Mouse (Mus musculus) CH12.LX (cell line): ENCODE data around the gene Cdyl.

Experiments used
- BHLHE40 ChIP-seq: IDR thresholded peaks from 2 replicates; pipeline ENCODE4 v1.6.1; 2011; ENCODE audit warnings: mild to moderate bottlenecking, low read depth, low read length, improper control_type of control experiment
- CTCF ChIP-seq, 2 experiments: IDR thresholded peaks in 1 of 2; conservative IDR thresholded peaks in 1 of 2; 2 replicates each; pipeline ENCODE4 v1.5.1; 2011 to 2012; ENCODE audit warnings: low read depth in 2 of 2, low read length in 2 of 2, improper control_type of control experiment in 1 of 2, inconsistent platforms in 1 of 2, mild to moderate bottlenecking in 1 of 2, moderate library complexity in 1 of 2
- EP300 ChIP-seq: IDR thresholded peaks from 2 replicates; pipeline ENCODE4 v1.6.1; 2011; ENCODE audit warnings: low read length, improper control_type of control experiment
- JUND ChIP-seq: conservative IDR thresholded peaks from 2 replicates; pipeline ENCODE4 v1.6.1; 2011; ENCODE audit warnings: low read depth, low read length, improper control_type of control experiment
- MAX ChIP-seq: IDR thresholded peaks from 2 replicates; pipeline ENCODE4 v1.6.1; 2011; ENCODE audit warnings: low read length, improper control_type of control experiment
- PAX5 ChIP-seq: IDR thresholded peaks from 2 replicates; pipeline ENCODE4 v1.6.1; 2012; ENCODE audit warnings: low read length, inconsistent platforms, mixed read lengths
- POLR2A ChIP-seq: IDR thresholded peaks from 2 replicates; pipeline ENCODE4 v1.6.1; 2011; ENCODE audit warnings: low read depth, mild to moderate bottlenecking, improper control_type of control experiment, low read length
- RCOR1 ChIP-seq: conservative IDR thresholded peaks from 2 replicates; pipeline ENCODE4 v1.6.1; 2012; ENCODE audit warnings: low read depth, mild to moderate bottlenecking, inconsistent platforms, low read length, improper control_type of control experiment
- SMC3 ChIP-seq: IDR thresholded peaks from 2 replicates; pipeline ENCODE4 v1.6.1; 2011; ENCODE audit warnings: low read depth, low read length, improper control_type of control experiment
- TCF12 ChIP-seq: IDR thresholded peaks from 2 replicates; pipeline ENCODE4 v1.6.1; 2014; ENCODE audit warnings: low read depth, mild to moderate bottlenecking, inconsistent platforms, low read length, improper control_type of control experiment
- UBTF ChIP-seq: IDR thresholded peaks from 2 replicates; pipeline ENCODE4 v1.6.1; 2012; ENCODE audit warnings: low read depth, mild to moderate bottlenecking, inconsistent platforms, low read length, improper control_type of control experiment, moderate library complexity
- ZNF384 ChIP-seq: IDR thresholded peaks from 2 replicates; pipeline ENCODE4 v1.6.1; 2012; ENCODE audit warnings: low read depth, low read length, improper control_type of control experiment, inconsistent platforms

- TF ChIP-seq CTCF (conservative IDR thresholded peaks at IDR 0.05 in 1 of 2, IDR thresholded peaks at IDR 0.05 in 1 of 2; ENCODE audit: low read depth in 2 of 2, low read length in 2 of 2) = no peak
- no peak for TF ChIP-seq MAX
- no peak for TF ChIP-seq ZNF384
- TF ChIP-seq UBTF = no peak
- TF ChIP-seq POLR2A = no peak
- no peak for TF ChIP-seq JUND
- no peak for TF ChIP-seq EP300
- no peak for TF ChIP-seq BHLHE40
- TF ChIP-seq RCOR1 = no peak
- no peak for TF ChIP-seq TCF12
- no peak for TF ChIP-seq PAX5
- TF ChIP-seq SMC3 = no peak
Observed at GRCm38 (mm10) chr13:35871107-35871506, 211.5 kb downstream of the Cdyl start.
